Mouse (Mus musculus) adrenal gland, postnatal 25 days (tissue): Measurements from ENCODE around the gene Otop1. TPM values are rescaled to one million over a fixed set of nuclear protein-coding genes. Genes with fewer than 3 reads are reported as not detected.

Experiments
- DNase-seq: peaks from one replicate; pipeline ENCODE4 v3.0.0; 2021; ENCODE audit warnings: mixed read lengths
- total RNA-seq: library from RNA; stranded (reverse); gene quantifications from 2 replicates; pipeline ENCODE4 v1.2.3, GENCODE M21; 2021

Gene Otop1
- total RNA-seq, 1 experiment from 2014 or later, result 25.0 TPM

DNA sequence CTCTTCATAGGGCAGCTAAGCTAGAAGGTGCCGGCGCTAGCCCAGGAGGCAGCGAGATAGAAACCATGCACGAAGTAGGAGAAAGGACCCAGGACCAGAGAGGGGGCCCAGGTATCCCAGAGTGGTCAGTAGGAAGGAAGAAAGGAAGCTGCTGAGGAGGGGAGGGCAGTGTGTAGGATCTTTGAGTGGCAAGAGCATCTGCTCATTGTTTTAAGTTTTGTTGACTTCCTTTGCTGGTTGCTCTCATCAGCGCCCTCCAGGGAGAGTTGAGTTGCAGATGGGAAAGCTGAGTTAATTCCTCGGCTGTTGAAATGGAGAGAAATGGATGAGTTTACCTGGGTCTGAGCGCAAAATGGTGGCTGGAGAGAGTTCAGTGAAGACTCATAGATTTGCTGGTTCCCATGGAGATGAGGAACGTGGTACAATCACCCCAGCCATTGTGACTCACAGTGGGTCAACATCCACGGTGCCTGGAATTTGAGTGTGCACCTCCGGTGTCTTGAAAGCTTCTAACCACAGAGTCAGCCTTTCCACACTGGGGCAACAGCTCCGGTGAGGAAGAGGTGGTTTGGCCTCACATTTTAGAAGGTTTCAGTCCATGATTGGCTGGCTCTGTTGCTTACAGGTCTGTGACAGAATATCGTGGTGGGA, 26.1 kb downstream of the Otop1 start:
- no peak for DNase-seq

DNA sequence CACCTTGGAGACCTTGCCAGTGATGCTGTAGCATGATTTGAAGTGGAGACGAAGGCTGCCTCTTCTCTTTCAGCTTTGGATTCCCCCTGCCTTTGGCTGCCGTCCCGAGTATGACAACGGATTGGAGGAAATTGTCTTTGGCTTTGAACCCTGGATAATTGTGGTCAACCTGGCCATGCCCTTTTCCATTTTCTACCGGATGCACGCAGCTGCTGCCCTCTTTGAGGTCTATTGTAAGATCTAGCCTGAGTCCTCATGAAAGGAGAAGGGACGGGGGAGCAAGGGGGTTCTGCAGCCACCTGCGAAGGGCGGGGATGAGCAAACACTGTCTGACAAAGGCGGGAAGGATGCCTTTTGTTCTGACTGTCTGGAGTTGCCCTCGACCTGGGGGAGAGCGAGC, 26.9 kb downstream of the Otop1 start:
- DNase-seq, result no peak

DNA sequence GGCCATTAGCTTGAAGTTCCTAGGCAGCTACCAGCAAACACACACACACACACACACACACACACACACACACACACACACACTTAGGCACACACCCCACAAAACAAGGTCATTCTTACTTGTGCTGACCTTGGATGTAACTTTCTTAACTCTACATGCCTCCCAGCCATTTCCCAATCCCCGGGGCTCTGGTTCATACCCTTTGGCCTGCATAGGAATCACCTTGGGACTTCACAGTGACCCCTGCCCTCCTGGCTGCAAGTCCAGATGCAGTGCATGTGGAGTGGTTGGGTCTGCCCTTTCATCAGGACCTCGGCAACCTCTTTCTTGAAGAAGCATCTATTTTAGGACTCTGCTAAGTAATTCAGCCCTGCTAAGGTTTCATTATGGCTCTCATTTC, 29.5 kb downstream of the Otop1 start:
- DNase-seq, result no peak

DNA sequence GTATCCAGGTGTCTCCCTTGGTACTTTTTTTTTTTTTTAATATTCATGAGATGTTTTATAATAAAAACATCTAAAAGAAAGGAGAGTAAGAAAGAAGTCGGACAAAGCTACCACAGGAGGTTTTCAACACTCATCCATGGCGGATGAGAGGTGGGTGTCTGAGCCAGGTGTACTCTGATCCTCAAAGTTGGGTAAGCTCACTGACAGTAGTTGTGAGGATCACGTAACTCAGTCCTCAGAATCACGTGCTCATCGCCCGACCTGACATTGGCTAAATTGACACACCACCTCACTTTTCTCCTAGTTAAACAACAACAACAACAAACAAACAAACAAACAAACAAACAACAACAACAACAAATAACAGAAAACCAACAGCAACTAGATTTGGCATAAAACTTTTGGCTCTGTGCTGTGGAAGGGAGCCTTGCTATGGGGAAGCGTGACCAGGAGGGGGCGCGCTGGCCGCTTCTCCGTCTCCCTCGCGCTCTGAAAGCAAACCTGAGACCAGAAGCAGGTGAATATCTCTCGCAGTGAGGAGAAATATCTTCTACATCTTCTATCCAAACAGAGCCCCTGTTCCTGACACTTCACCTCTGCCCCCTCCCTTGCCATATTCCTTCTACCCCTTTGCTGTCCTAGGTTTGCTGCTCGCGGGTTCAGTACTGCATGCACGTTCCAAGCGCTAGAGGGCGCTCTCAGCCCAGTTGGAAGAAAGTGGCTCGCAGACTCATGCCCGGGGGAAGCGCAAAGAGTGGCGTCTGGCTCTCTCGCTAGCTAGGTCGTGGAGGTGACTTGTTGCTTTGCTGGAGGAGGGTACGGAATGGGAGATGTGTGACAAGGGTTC, 31.7 kb downstream of the Otop1 start:
- DNase-seq, result peak; percentile 87

DNA sequence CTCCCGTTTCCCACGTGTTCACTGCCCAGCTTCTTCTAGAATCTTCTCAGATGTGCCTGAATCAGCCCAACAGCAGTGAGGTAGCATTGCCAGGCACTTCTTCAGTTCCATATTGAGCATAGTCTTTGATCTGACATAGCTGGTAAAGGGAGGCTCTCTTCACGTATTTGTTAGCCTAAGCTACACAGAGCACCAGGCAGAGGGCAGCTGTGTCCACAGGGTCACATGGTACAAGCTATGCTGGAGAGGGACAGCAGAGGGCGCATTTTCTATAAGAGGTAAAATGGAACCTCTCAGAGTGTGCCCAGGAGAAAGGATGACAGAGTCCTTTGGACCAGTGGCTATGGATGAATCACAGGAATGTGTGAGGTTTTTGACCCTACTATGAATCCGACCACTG, 33.1 kb downstream of the Otop1 start:
- DNase-seq, result peak; percentile 66

DNA sequence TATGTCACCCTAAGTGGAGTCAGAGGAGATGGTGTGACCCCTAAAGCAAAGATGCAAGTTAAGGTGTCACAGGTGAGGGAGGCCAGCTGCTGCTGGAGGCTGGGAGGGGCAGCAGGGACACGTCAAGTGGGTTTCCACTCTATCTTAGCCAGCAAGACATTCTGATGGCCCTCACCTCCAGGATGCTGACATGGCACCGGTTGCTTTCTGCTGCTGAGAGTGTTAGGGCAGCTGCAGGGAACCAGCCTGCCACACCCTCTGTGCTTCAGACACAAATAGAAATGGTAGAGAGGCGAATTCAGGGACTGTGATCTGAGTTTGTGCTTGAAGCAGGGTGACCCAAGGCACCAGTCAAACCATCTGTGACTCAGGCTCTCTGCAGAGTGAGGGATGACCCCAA, 34.0 kb downstream of the Otop1 start:
- no peak for DNase-seq

DNA sequence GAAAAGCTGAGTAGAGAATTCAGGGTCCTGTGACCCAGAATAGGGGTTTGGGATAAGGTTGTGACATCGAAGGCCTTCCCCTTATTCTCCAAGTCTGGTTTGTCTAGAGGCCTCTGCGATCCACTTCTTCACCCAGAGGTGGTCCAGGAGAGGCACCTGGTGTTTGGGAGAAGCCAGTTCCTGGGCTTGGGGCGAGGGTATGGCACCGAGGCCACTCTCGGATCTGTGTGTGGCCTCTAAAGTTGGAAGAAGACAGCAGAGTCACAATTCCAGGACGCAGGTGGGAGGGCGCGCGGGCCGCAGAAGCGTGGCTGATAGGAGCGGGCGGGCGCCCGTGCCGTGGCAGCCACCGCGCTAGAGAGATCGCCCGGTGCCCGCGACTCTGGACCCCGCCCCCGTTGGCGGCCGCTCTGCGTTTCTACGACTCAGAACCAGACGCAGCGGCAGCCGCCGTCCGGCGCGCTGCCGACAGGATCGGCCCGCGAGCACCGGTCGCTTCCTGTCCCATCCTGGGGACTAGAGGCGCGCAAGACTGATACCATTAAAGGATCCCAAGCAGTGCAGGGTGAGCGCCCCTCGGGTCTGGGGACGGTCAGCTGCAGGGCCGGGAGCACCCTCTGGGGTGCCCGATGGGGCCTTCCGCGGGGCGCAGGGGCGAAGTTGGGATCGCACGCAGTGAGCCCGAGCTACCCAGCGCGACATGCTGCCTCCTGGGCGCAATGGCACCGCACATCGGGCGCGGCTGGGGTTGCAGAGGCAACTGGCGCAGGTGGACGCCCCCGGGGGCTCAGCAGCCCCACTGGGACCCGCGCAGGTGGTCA, 43.4 kb downstream of the Otop1 start, which contains the start of gene Drd5:
Gene Drd5, plus strand, starts transcription at position 402 of the 821 bp plus-strand sequence.
- DNase-seq, result no peak

DNA sequence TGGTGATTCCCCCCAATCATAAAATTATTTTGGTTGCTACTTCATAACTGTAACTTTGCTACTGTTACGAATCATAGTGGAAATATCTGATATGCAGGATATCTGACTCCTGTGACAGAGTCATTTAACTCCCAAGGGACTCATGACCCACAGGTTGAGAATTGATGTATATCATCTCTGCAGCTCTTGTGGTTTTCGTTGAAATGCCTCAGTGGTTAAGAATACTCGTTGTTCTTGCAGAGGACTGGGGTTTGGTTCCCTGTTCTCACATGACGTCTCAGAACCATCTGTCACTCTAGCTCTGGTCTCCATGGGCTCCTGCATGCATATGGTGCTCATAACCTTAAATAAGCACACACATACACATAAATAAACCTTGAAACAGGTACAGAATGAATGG, 57.6 kb downstream of the Otop1 start:
- DNase-seq, result no peak

DNA sequence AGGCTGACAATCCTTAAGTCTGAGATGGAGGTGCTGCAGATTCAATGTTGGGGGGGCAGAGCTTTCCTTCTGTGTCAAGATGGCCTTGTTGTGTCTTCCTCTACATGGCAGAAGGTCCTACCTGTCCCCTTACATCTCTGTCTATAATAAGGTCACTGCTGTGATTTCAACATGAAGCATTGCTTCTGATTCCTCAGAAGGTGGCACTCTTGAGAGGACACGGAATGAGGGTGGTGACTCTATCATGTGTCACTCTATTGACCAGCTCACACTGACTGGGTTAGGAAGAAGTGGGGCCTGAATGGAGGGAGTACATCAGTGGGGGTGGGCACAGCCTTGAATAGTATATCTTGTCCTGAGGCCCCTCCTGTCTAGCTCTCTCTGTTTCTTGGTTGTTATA, 58.8 kb downstream of the Otop1 start:
- no peak for DNase-seq

DNA sequence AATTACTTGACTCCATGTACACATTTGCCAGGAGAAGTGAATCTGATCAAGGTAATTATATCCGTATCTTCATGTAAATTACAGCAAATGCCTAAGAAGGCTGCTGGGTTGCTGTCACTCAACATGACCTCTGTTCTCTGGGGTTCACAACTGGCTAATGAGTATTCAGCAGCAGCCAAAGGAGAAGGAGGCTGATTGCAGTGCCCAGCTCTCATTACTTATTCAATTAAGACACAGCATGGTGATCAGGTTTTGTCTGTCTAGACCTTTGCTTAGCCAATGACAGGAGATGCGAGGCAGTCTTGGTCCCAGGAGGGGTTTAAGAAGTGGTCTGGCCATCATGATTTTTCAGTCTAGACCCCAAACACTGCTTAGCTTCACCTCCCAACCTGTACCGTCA, 67.3 kb downstream of the Otop1 start:
- DNase-seq, result no peak

DNA sequence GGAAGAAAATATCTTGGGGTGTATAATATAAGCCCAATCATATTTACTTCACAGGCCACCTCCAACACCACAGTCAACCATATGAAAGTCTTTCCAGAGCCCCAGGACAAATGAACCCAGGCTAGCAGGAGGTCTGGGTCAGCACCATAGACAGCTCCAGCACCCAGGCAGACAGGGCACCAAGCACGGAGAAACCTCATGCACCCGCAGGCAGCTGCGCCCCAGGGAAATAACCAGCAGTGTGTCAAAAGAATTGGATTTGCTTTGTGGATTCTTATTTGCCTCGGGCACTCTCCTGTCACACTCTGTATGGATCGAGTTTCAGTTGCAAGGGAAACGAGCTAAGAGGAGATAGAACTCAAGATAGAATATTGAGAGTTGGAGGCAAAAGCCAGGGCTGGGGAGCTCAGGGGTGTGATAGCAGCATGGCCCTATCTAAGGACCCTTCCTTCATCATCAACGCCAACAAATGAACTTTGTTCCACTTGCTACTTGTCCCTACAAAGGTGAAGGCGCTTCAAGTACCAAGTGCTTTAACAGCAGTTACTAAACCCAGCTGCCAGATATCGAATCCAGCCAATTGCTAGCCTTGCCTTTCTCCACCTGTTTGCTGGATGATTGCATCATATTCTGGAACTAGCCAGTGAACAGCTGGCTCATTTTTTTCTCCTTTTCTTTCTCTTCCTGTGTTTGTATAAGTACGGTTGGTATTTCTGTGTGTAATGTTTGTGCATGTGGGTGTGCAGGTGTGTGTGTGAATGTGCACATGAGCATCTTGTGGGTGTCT, 71.1 kb downstream of the Otop1 start:
- DNase-seq, result peak; percentile 46

DNA sequence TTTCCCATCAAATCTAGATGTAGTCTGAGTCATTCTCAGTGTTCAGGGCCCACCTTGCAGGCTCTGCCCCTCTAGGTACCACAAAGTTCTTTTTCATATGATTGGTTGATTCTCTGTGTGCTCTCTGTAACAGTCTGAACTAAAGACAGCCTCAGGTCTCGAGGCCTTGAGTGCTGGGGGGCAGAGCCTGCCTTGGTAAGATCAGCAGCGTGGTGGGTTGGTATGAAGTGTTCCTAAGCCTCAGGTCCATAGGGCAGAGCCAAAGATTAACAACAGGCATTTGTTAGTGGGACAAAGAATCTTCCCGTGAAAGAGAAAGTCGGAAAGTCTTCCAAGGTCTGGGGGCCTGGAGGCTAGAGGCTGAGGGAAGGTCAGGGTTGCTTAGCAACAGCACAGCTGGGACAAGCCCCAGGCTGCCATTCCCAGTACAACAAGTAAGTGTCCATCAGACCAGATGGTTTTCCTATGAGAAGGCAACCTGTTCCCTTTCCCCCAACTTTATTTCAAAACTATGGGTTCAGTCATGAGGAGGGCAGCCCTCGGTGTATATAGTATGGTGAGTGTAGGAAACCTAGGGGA, 74.7 kb downstream of the Otop1 start:
- no peak for DNase-seq

Other genes with a start within 250 kb of the Otop1 start
- gene Stx18, start 237.2 kb upstream of the Otop1 start, total RNA-seq, result 30.4 and 32.7 TPM in 2 replicates
- 59.3 and 70.9 TPM in 2 replicates for gene Nsg1, start 116.1 kb upstream of the Otop1 start, total RNA-seq
- 10.8 and 12.0 TPM in 2 replicates for gene Zbtb49, start 55.5 kb upstream of the Otop1 start, total RNA-seq
- 18.0 and 20.7 TPM in 2 replicates for gene Lyar, start 55.5 kb upstream of the Otop1 start, total RNA-seq
- gene Tmem128, start 15.8 kb upstream of the Otop1 start, total RNA-seq, result 39.0 and 45.0 TPM in 2 replicates
- gene Drd5, start 43.4 kb downstream of the Otop1 start, total RNA-seq, result not detected in 2 replicates
- 2.7 and 2.8 TPM in 2 replicates for gene Slc2a9, start 227.2 kb downstream of the Otop1 start, total RNA-seq